Mouse (Mus musculus): ENCODE data around the gene Antxr1. TPM values are rescaled to one million over a fixed set of nuclear protein-coding genes. Genes with fewer than 3 reads are reported as not detected.

The Antxr1 gene
- polyA plus RNA-seq, 1 experiment from 2014 or later = 2.8 TPM

GRCm38 (mm10) chr6:87257981-87258775, 77.4 kb downstream of the Antxr1 start:
- Histone ChIP-seq H3K36me3 (no peaks in the 10 kb centered on the region), H3K27ac (no peak overlapping the region; the same call in 1 of the 2 replicates), H3K4me3 (no peak overlapping the region), H3K27me3 (ENCODE audit: insufficient read depth, poor library complexity, severe bottlenecking) (no peaks in the 10 kb centered on the region), H3K9me3 (no peaks in the 10 kb centered on the region), H3K4me1 (replicated peaks) (peaks cover 21% of the 10 kb centered on the region)
- WGBS = 84% methylated on average over 7 of the region's 7 CpGs
- no peak for DNase-seq (ENCODE audit: low spot score)

DNA sequence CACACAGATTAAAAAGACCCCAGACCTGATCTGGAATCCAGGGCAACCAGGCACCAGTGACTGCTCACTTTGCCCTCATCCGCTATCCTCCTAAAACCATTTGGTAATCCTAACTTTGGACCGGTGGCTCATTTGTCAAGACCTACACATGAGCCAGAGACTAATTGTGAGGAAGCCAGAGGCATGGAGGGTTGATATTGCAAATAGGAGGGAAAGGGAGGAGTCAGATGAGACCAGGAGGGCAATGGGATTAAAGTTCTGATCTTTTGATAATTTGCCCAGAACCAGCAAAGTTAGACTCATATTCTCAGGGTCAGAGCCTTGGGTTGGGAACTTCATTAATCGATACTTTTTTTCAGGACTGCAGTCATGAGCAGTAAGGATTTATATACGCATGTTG, 78.2 kb downstream of the Antxr1 start:
- Histone ChIP-seq H3K9me3 (no peaks in the 10 kb centered on the region), H3K36me3 (no peaks in the 10 kb centered on the region), H3K4me3 (no peak overlapping the region), H3K4me1 (replicated peaks) (peaks cover 16% of the 10 kb centered on the region), H3K27me3 (ENCODE audit: insufficient read depth, poor library complexity, severe bottlenecking) (no peaks in the 10 kb centered on the region), H3K27ac (no peak overlapping the region)
- DNase-seq (ENCODE audit: low spot score) = no peak
- 95% methylated on average over 4 of the region's 4 CpGs for WGBS

DNA sequence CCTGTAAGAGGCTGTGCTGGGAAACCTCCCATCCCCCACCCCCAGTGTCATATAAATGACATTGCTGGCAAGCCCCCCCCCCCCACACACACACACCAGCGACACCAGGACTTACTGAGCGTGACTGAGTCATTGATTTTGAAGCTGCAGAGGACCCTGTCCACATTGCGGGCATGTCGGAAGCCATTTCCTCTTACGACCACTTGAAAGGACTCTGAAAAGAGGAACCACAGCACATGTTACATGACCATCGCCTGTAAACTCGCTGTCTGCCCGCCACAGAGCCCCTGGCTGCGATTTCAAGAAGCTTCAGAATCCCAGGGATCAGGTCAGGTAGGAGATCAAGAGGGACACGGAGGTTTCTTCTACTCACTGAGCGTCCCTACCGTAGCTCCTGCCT, 80.0 kb downstream of the Antxr1 start:
- Histone ChIP-seq H3K9me3 (no peaks in the 10 kb centered on the region), H3K27ac (no peak overlapping the region), H3K4me3 (no peak overlapping the region), H3K36me3 (no peaks in the 10 kb centered on the region), H3K4me1 (replicated peaks) (peaks cover 15% of the 10 kb centered on the region), H3K27me3 (ENCODE audit: insufficient read depth, poor library complexity, severe bottlenecking) (no peaks in the 10 kb centered on the region)
- no peak for DNase-seq (ENCODE audit: low spot score)
- 86% methylated on average over 12 of the region's 12 CpGs for WGBS

DNA sequence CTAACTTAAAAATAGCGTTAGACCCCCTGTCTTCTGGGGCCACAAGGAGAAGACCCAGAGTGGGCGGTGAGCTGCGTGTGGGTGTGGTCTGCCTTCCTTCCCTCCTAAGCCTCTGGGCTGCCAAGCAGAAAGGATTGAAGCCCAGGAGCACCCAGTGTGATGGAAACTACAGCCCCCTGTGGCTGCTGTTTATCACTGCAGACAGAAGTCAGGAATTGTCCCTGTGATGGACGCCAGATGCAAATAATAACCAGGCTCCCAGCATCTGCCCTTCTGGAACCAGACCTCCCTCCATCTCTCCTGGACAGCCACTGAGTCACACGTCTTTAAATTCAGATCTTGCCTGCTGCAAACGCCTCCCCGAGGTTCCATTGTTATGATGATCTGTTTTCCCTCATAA, 80.9 kb downstream of the Antxr1 start:
- no peak for DNase-seq (ENCODE audit: low spot score)
- no peaks in the 10 kb centered on the region for H3K9me3 ChIP-seq
- H3K4me1 ChIP-seq (replicated peaks) = peaks cover 15% of the 10 kb centered on the region
- 21% methylated on average over 7 of the region's 7 CpGs for WGBS
- H3K36me3 ChIP-seq = no peaks in the 10 kb centered on the region
- H3K27ac ChIP-seq = no peak overlapping the region
- H3K27me3 ChIP-seq (ENCODE audit: insufficient read depth, poor library complexity, severe bottlenecking) = no peaks in the 10 kb centered on the region
- H3K4me3 ChIP-seq = no peak overlapping the region

DNA sequence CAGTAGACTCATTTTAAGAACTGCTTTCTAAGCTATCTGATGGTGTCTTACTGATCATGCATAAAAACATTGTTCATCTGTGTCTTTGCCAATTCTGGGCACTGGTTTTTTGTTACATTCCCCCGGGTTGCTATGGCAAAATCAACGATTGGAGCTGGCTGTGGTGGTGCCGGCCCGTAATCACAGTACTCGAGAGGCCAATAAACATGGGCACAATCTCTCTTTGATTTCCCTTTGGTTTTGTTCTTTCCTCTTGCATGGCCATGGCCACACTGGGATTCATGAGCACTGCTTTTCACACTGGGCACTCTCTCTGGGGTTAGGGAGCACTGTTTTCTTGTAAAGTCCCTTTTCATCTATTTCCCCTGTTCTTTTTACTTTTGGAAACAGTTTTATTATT, 83.9 kb downstream of the Antxr1 start:
- DNase-seq (ENCODE audit: low spot score) = no peak
- no peak overlapping the region for H3K27ac ChIP-seq
- H3K27me3 ChIP-seq (ENCODE audit: insufficient read depth, poor library complexity, severe bottlenecking) = no peaks in the 10 kb centered on the region
- H3K4me1 ChIP-seq (replicated peaks) = peaks cover 15% of the 10 kb centered on the region
- H3K9me3 ChIP-seq = no peaks in the 10 kb centered on the region
- WGBS = 62% methylated on average over 5 of the region's 5 CpGs
- no peak overlapping the region for H3K4me3 ChIP-seq
- H3K36me3 ChIP-seq = 0 out of 2 replicates have a peak, but pooled peaks cover 5% of the 10 kb centered on the region

GRCm38 (mm10) chr6:87250701-87251100, 84.9 kb downstream of the Antxr1 start:
- no peak for DNase-seq (ENCODE audit: low spot score)
- H3K4me1 ChIP-seq (replicated peaks) = peaks cover 10% of the 10 kb centered on the region
- WGBS = 93% methylated on average over 3 of the region's 3 CpGs
- no peak overlapping the region for H3K27ac ChIP-seq
- H3K36me3 ChIP-seq = 0 out of 2 replicates have a peak, but pooled peaks cover 5% of the 10 kb centered on the region
- no peaks in the 10 kb centered on the region for H3K9me3 ChIP-seq
- H3K4me3 ChIP-seq = no peak overlapping the region
- H3K27me3 ChIP-seq (ENCODE audit: insufficient read depth, poor library complexity, severe bottlenecking) = no peaks in the 10 kb centered on the region

DNA sequence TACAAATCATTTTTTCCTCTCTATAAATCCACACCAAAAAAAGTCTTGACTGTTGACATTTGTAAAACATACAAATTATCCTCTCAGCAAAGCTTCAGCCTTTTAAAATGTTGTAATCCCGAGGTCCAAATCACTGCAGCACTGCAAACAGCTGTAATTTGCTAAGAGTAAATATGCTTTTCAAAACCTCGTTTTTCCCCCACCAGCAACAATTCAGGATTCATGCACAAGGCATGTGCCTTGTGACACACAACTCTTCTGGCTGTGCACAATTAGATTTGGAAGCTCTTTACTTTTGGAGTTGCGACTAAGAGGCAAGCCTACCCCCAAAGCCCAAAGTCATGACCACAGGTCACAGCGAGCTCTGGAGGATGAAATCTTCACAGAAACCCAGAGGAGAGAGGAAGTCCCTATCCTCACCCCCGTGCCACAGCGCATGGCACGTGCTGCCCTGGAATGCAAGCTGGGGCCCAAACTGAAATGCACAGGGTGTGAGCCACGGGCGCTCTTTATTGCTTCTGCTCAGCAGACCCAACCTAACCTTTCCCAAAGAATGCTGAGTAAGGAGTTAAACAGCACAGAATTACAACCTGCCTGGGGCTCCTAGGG, 87.3 kb downstream of the Antxr1 start:
- peaks cover 8% of the 10 kb centered on the region for H3K4me1 ChIP-seq (replicated peaks)
- H3K36me3 ChIP-seq = 0 out of 2 replicates have a peak, but pooled peaks cover 5% of the 10 kb centered on the region
- H3K9me3 ChIP-seq = no peaks in the 10 kb centered on the region
- H3K27ac ChIP-seq = no peak overlapping the region
- no peak overlapping the region for H3K4me3 ChIP-seq
- WGBS = 85% methylated on average over 9 of the region's 9 CpGs
- H3K27me3 ChIP-seq (ENCODE audit: insufficient read depth, poor library complexity, severe bottlenecking) = no peaks in the 10 kb centered on the region
- DNase-seq (ENCODE audit: low spot score) = no peak

GRCm38 (mm10) chr6:87244117-87245100, 91.2 kb downstream of the Antxr1 start:
- Histone ChIP-seq H3K4me3 (no peak overlapping the region), H3K27ac (peak overlapping the region; percentile 42; the same call in 1 of the 2 replicates), H3K36me3 (peaks cover 29% of the 10 kb centered on the region), H3K4me1 (replicated peaks) (peaks cover 8% of the 10 kb centered on the region), H3K27me3 (ENCODE audit: insufficient read depth, poor library complexity, severe bottlenecking) (no peaks in the 10 kb centered on the region), H3K9me3 (no peaks in the 10 kb centered on the region)
- 66% methylated on average over 9 of the region's 9 CpGs for WGBS
- DNase-seq (ENCODE audit: low spot score) = no peak

- no peak for DNase-seq (ENCODE audit: low spot score)
- Histone ChIP-seq H3K4me1 (replicated peaks) (no peaks in the 10 kb centered on the region; the same call in 1 of the 2 replicates), H3K27ac (no peak overlapping the region), H3K27me3 (ENCODE audit: insufficient read depth, poor library complexity, severe bottlenecking) (no peaks in the 10 kb centered on the region), H3K36me3 (peaks cover 31% of the 10 kb centered on the region), H3K4me3 (no peak overlapping the region), H3K9me3 (no peaks in the 10 kb centered on the region)
- 71% methylated on average over 4 of the region's 4 CpGs for WGBS
These were observed 98.4 kb downstream of the Antxr1 start for GRCm38 (mm10) chr6:87237260-87237659.

GRCm38 (mm10) chr6:87236061-87236460, 99.6 kb downstream of the Antxr1 start:
- WGBS = 69% methylated on average over 8 of the region's 8 CpGs
- Histone ChIP-seq H3K27ac (no peak overlapping the region), H3K4me3 (no peak overlapping the region), H3K27me3 (ENCODE audit: insufficient read depth, poor library complexity, severe bottlenecking) (no peaks in the 10 kb centered on the region), H3K9me3 (no peaks in the 10 kb centered on the region), H3K36me3 (peaks cover 20% of the 10 kb centered on the region), H3K4me1 (replicated peaks) (no peaks in the 10 kb centered on the region; the same call in 1 of the 2 replicates)
- DNase-seq (ENCODE audit: low spot score) = no peak

DNA sequence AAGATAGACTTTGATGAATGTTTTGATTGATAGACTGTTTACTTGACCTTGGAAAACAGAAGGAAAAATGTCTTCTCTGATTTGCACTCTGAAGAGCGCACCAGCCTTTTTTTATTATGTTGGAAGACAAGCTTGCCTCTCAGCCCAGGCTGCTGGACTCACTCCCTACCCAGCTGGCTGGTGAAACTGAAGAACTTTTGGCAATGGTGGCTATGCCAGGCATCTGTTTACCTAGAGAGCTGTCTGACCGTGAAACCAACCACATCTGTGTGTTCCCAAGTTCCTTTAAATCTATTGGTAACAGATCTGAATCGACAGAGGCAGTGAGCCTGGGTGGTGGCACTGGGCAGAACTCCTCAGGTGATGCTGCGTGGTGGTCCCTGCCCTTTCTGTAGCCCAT, 102.5 kb downstream of the Antxr1 start:
- 86% methylated on average over 4 of the region's 4 CpGs for WGBS
- H3K27me3 ChIP-seq (ENCODE audit: insufficient read depth, poor library complexity, severe bottlenecking) = no peaks in the 10 kb centered on the region
- H3K27ac ChIP-seq = no peak overlapping the region
- H3K36me3 ChIP-seq = no peaks in the 10 kb centered on the region
- H3K4me3 ChIP-seq = no peak overlapping the region
- no peaks in the 10 kb centered on the region for H3K9me3 ChIP-seq
- DNase-seq (ENCODE audit: low spot score) = no peak
- H3K4me1 ChIP-seq (replicated peaks) = no peaks in the 10 kb centered on the region; the same call in 1 of the 2 replicates

- peaks cover 7% of the 10 kb centered on the region; the same call in 1 of the 2 replicates for H3K4me1 ChIP-seq (replicated peaks)
- H3K27me3 ChIP-seq (ENCODE audit: insufficient read depth, poor library complexity, severe bottlenecking) = no peaks in the 10 kb centered on the region
- no peak overlapping the region for H3K27ac ChIP-seq
- no peaks in the 10 kb centered on the region for H3K9me3 ChIP-seq
- no peak overlapping the region for H3K4me3 ChIP-seq
- WGBS = over 99% methylated on average over 2 of the region's 2 CpGs
- no peaks in the 10 kb centered on the region for H3K36me3 ChIP-seq
- DNase-seq (ENCODE audit: low spot score) = no peak
These were observed 105.6 kb downstream of the Antxr1 start for GRCm38 (mm10) chr6:87230041-87230440.

Measured in hindbrain, embryonic 10.5 days (tissue).